Mouse (Mus musculus): ENCODE measurements at regions not wholly inside any gene's neighbourhood (a gene's known extent, or its start where the extent isn't known, plus 50 kb on each side); places are given as distances from the start of the nearest gene placed in this dataset.

- DNase-seq (ENCODE audit: low spot score) = no peak
These were observed 425.5 kb downstream of the 1810013L24Rik start for GRCm38 (mm10) chr16:9255351-9255750.

DNA sequence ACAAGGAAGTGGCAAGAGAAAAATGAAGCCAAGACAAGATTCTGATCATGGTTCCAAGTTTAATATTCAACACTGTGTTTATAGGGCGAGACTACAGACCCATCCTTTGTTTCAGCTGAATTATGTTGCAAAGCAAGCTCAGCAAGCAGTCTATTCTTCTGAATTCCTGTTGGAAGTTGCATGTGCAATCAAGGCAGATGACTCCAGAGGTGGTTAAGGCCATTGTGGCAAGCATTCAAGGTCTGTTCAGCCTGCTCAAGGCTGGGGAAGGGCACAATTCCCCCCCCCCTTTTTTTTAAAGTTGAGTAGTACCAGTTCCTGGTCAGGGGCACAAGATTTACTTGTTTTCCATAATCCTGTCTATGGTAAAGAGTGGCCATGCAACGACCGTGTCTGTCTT, 431.1 kb downstream of the 1810013L24Rik start:
- DNase-seq (ENCODE audit: low spot score) = no peak

DNA sequence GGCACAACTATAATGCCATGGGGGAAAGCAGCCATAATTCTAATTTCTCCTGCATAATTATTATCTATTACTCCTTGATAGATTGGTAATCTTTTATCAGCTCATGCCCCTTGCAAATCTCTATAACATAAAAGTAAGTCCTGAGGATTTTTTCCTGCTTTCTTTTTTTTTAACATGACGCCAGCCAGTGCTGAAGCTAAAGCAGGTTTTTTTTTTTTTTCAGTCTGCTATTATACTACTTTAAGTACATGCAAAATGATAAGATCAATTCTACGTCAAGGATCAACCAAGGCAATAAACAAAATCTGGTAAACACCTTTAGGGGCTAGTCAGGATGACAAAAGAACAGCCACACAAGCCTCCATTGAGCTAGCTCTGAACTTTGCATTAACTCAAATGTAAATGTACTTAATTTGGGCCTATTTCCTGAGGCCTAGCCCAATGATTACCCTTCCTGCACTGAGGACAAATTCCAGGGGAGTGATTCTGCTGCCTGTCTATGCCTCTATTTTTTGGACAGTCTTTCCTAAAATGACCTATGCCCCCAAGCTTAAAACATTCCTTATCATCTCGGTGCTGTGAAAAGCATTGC, 434.8 kb downstream of the 1810013L24Rik start:
- no peak for DNase-seq (ENCODE audit: low spot score)

GRCm38 (mm10) chr16:9267204-9267603, 437.3 kb downstream of the 1810013L24Rik start:
- DNase-seq (ENCODE audit: low spot score) = no peak

GRCm38 (mm10) chr16:9270099-9270498, 440.2 kb downstream of the 1810013L24Rik start:
- DNase-seq (ENCODE audit: low spot score) = no peak

- DNase-seq (ENCODE audit: low spot score) = no peak
These were observed 440.8 kb downstream of the 1810013L24Rik start for GRCm38 (mm10) chr16:9270671-9271070.

GRCm38 (mm10) chr16:9273751-9274300, 443.9 kb downstream of the 1810013L24Rik start:
- DNase-seq (ENCODE audit: low spot score) = no peak

DNA sequence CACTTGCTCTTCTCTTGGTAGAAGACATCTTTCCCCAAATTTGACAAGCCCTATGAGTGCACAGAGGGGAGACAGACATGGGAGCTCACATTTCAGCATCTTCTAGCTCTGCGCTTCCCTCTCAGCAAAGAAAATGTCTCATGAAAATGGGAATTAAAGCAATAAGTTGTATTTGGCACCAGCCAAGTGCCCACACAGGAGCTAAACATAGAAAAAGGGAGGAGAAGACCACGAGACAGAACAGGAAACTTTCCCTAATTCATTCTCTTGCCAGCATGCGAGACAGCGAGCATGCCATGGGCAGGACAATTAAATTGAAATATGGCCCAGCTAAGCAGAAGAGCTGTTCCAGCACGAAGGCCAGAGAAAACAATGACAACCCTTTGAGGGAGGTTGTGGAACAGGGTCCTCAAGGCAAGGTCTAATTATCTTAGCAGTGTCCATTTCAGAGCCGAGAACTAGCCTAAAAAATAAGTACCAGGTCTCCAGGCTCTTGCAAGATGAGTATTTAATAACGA, 444.7 kb downstream of the 1810013L24Rik start:
- no peak for DNase-seq (ENCODE audit: low spot score)

DNA sequence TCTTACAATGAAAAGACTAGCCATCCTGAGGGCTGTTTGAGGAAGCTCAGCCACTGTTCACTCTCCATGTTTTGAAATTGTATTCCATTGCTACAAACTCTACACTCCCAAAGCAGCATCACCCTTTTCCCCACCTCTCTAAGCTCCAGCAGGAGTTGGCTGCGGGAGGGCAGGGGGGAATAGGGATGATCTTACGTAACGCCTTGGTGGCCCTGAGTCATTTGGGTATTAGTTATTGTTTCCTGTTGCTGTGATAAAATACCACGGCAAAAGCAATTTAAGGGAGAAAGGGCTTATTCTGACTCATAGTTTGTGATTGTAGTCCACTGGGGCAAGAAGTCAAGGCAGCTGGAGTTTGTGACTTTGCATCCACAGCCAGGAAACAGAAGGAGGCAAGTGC, 445.5 kb downstream of the 1810013L24Rik start:
- no peak for DNase-seq (ENCODE audit: low spot score)

DNA sequence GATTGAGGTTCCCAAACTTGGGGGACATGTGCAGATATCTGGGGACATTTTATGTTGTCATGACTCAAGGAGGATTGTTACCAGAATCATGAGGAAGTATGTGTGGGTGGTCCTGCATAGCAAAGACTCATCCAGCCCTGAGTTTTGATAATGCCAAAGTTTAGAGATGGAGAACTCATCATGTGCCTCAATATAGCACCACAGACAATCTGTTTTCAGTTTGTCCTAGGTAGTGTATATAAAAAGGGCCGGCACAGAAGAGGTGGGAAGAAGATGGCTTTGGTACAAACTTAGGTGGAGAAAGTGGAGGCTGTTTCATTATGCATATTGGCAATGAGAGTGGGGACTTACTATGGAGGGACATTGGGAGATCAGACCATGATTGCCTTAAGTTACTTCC, 447.2 kb downstream of the 1810013L24Rik start:
- no peak for DNase-seq (ENCODE audit: low spot score)

- no peak for DNase-seq (ENCODE audit: low spot score)
These were observed 449.8 kb downstream of the 1810013L24Rik start for GRCm38 (mm10) chr16:9279726-9280125.

DNA sequence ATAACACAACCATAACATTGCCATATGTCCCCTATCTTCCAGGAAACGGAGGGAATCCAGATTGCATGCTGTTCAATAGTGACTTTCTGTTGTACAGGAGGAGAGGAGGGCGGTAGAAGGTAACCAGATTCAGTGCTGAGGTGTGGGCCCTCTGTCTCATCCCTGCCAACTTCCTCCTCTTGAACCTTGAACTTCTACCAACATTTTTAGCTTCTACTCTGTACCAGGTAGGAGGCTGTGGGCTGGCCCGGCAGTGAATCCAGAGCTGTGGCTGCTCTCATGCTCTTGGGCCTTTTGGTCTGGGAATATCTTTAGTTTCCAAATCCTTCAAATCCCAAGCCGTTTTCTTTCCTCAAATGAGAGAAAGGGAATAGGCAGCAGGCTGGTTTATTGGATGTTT, 450.5 kb downstream of the 1810013L24Rik start:
- DNase-seq (ENCODE audit: low spot score) = no peak

- DNase-seq (ENCODE audit: low spot score) = no peak
These were observed 451.0 kb downstream of the 1810013L24Rik start for GRCm38 (mm10) chr16:9280931-9281330.

DNA sequence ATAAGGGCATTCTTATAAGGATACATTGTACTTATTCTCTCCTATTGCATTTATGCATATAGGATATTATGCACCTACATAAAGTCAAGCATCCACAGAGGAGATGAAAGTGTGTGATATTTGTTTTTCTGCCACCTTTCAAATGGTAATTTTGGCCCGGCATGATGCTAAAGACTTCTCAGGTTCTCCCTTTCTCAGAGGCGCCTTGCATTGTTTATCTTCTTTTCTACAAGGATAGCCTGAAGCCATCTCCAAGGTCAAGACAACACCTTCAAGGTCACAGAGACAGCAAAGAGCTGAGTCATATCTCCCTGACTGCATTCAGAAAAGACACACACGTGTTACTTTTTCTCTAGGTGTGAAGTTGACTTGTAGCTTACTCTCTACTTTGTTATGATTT, 454.5 kb downstream of the 1810013L24Rik start:
- DNase-seq (ENCODE audit: low spot score) = no peak

- DNase-seq (ENCODE audit: low spot score) = no peak
These were observed 456.0 kb downstream of the 1810013L24Rik start for GRCm38 (mm10) chr16:9285921-9286320.

DNA sequence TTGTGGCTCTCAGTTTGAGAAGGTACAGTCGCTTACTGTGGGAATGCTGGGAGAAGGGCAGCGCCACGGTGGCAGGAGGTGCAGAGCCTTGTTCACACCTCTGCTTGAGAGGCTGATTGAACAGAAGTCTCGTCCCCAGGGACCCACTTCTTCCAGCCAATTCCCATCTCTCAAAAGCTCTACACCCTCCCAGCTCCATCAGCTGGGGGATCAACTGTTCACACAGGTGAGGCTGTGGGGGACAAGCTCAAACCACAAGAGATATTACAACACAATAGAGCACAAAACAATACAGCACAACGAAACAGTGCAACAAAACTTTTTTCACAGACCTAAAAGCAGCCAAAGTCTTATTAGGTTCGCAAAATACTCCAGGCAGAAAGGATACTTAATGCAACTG, 457.7 kb downstream of the 1810013L24Rik start:
- no peak for DNase-seq (ENCODE audit: low spot score)

DNA sequence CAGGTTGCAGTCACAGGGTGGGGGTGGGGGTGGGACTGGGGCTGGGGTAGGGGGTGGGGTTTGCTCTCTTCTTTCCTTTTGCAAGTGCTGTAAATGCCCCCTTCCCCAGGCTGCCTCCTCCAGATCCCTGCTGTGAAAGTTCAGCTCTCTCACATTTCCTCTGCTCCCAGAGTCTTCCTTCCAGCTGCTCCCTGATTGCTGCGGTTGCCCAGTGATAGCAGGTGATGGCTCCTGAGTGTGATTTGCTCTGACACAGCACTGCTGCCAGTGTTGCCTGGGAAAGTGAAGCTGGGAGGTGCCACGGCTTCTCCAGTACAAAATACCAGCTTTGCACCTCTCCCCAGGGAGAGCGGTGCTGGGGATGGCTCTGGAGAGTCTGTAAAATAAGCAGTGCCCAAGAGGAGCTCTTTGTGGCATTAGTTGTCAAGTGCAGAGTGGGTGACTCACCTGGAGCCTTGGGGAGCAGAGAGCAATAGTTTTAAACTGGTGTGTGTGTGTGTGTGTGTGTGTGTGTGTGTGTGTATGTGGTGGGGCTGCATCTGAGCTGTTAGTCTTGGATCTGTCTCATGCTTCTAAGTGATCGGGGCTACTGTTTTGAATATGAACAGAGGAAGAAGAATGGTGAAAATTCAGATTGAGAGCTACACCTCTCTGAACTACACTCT, 461.6 kb downstream of the 1810013L24Rik start:
- no peak for DNase-seq (ENCODE audit: low spot score)

- DNase-seq (ENCODE audit: low spot score) = no peak
These were observed 473.2 kb downstream of the 1810013L24Rik start for GRCm38 (mm10) chr16:9303134-9303533.

GRCm38 (mm10) chr16:9304079-9304478, 474.2 kb downstream of the 1810013L24Rik start:
- no peak for DNase-seq (ENCODE audit: low spot score)

DNA sequence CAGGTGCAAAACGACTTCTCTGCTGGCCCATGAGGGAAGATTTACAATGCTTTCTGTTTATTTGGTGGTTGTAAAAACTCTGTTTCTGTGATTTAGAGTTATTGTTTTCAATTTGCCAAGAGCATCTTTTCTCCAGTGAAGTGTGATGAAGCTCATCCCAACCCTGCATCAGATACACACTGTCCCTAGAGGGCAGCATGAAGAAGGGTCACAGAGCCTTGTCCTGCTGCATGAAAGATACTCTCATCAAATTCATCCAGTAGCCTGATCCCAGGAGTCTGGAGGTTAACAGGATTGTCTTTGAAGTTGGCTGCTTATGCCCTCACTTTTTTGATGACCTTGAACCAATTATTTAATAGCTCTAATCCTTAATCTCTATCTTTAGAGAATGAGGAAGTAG, 480.8 kb downstream of the 1810013L24Rik start:
- DNase-seq (ENCODE audit: low spot score) = no peak

DNA sequence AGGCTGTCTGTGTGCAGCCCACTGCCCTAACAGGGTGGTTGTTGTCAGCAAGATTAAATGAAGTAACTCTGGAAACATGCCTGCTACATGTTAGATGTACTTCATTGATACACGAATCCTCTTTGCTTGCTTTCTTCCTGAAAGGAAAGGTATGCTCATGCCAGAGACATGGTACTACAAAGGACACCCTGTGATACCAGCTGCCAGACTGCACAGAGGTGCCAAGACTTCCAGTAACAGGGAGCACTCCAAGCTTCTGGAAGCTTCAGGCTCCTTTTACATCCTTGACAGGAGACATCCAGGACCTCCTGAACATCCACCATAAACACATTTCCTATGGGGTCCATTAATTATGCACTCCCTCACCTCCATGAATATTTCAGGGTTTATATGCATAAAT, 505.7 kb downstream of the 1810013L24Rik start:
- DNase-seq (ENCODE audit: low spot score) = no peak

GRCm38 (mm10) chr16:9336063-9336462, 506.2 kb downstream of the 1810013L24Rik start:
- no peak for DNase-seq (ENCODE audit: low spot score)

- no peak for DNase-seq (ENCODE audit: low spot score)
These were observed 509.6 kb downstream of the 1810013L24Rik start for GRCm38 (mm10) chr16:9339456-9339855.

Measured in urinary bladder, adult 2 months (tissue).